Mouse (Mus musculus): ENCODE data around the gene Rhebl1. TPM values are rescaled to one million over a fixed set of nuclear protein-coding genes. Genes with fewer than 3 reads are reported as not detected.

The Rhebl1 gene
- polyA plus RNA-seq, 1 experiment = 18.7 TPM

DNA sequence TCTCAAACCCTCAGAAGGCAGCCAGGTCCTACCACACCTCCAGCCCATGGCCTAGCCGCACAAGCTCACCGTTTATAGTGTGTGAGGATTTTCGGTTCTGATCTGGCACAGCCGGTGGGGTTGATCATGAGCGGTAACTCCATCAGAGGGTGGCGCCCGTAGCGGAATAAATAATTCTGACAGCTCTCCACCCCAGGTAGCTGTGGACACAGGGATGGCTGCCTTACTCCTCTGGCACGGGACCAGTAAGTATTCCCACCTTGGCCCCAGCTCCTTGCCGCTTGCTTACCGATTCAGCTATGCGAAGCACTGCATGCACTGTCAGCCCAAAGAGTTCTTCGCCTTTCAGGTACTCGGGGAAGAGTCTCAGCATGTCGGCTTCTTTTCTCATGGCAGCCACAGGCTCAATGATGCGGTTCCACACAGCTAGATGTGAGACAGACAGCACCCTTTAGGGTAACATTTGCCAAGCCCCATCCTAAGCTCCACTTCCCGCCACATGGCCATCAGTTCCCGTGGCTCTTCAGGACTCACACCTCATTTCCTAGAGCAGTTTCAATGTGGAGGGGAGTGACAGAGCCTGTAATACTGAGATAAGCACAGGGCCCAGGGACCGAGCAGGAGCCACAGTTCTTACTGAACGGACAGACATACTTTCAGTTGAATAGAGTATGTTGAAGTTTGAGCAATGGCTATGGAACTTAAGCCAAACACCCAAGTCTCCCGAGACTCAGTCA lies 57.2 kb downstream of the Rhebl1 start:
- 74% methylated on average over 21 of the region's 21 CpGs for WGBS
- DNase-seq = no peak
- TF ChIP-seq CTCF (IDR thresholded peaks at IDR 0.05; ENCODE audit: borderline replicate concordance, insufficient read depth, low read depth, low read length) (no peak), POLR2A (IDR thresholded peaks at IDR 0.05; ENCODE audit: borderline replicate concordance, insufficient read depth, low read length) (no peak)
- no peak overlapping the region for H3K27ac ChIP-seq (ENCODE audit: insufficient read depth, low read length)
- no peaks in the 10 kb centered on the region for H3K27me3 ChIP-seq (ENCODE audit: control insufficient read depth, insufficient read depth, low read length)
- no peaks in the 10 kb centered on the region for H3K4me1 ChIP-seq (ENCODE audit: control insufficient read depth, insufficient read depth, low read length)
- no peak overlapping the region for H3K4me3 ChIP-seq (replicated peaks; ENCODE audit: insufficient read depth, low read depth, low read length)

DNA sequence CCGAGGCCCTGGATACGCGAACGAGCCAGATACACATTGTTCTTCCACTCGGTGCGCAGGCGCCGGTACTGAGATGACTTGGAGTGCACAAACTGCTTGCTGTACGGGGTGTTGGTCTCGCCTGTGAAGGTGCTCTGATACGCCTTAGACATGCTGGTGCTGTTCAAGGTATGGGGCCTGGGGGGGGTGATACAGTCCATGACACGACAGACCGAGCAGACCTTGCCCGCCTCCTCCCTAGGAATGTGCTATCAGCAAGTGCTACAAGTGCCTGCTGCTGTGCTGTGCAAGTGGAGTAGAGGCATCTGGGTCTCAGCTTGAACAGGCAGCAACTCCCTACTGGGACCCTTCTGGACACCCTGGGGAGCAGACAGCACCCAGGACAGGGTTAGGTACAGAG lies 59.0 kb downstream of the Rhebl1 start:
- H3K27me3 ChIP-seq (ENCODE audit: control insufficient read depth, insufficient read depth, low read length) = no peaks in the 10 kb centered on the region
- no peaks in the 10 kb centered on the region for H3K4me1 ChIP-seq (ENCODE audit: control insufficient read depth, insufficient read depth, low read length)
- no peak overlapping the region for H3K27ac ChIP-seq (ENCODE audit: insufficient read depth, low read length)
- no peak for DNase-seq
- H3K4me3 ChIP-seq (replicated peaks; ENCODE audit: insufficient read depth, low read depth, low read length) = no peak overlapping the region
- WGBS = 91% methylated on average over 14 of the region's 14 CpGs
- no peak for TF ChIP-seq CTCF (IDR thresholded peaks at IDR 0.05; ENCODE audit: borderline replicate concordance, insufficient read depth, low read depth, low read length)
- no peak for TF ChIP-seq POLR2A (IDR thresholded peaks at IDR 0.05; ENCODE audit: borderline replicate concordance, insufficient read depth, low read length)

DNA sequence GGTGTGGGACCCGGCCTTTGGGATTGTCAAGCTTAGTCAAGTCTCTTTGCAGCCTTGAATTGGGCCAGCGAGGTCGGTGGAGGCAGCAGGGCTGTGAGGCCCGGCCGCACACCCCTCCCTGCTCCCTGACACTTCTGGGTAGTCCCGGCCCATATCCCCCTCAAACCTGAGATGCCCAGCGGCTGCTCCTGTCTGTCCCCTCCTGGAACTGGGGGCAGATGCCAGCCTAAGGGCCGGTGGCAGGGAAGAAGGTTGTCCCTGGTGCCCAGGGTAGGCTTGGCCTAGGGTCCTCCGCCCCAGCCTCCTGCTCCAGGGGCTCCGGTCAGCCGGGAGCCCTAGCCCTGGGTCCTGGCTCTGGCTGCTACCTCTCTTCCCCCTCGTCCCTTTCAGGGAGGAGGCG lies 60.3 kb downstream of the Rhebl1 start:
- H3K27me3 ChIP-seq (ENCODE audit: control insufficient read depth, insufficient read depth, low read length) = no peaks in the 10 kb centered on the region
- H3K4me1 ChIP-seq (ENCODE audit: control insufficient read depth, insufficient read depth, low read length) = no peaks in the 10 kb centered on the region
- H3K27ac ChIP-seq (ENCODE audit: insufficient read depth, low read length) = no peak overlapping the region
- no peak for DNase-seq
- TF ChIP-seq POLR2A (IDR thresholded peaks at IDR 0.05; ENCODE audit: borderline replicate concordance, insufficient read depth, low read length) = no peak
- no peak for TF ChIP-seq CTCF (IDR thresholded peaks at IDR 0.05; ENCODE audit: borderline replicate concordance, insufficient read depth, low read depth, low read length)
- H3K4me3 ChIP-seq (replicated peaks; ENCODE audit: insufficient read depth, low read depth, low read length) = no peak overlapping the region
- WGBS = 88% methylated on average over 13 of the region's 13 CpGs

DNA sequence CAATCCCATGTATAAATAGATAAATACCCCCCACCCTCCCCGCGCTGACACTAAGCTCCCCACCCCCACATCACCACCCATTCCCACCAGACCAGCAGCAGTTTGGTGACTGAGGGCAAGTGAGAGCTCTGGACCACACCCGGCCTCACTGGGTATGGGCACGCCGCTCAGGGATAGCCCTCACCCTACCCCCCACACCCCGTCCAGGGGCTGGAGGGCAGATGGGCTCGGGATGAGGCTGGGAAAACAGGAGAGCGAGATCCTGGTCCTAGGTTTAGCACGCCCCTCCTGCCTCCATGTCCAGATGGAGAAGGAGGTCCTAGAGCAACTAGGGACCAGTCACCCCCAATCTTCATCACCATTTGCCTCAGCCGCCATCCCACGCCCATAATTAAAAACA lies 61.1 kb downstream of the Rhebl1 start:
- TF ChIP-seq CTCF (IDR thresholded peaks at IDR 0.05; ENCODE audit: borderline replicate concordance, insufficient read depth, low read depth, low read length) = no peak
- no peak for TF ChIP-seq POLR2A (IDR thresholded peaks at IDR 0.05; ENCODE audit: borderline replicate concordance, insufficient read depth, low read length)
- Histone ChIP-seq H3K27me3 (ENCODE audit: control insufficient read depth, insufficient read depth, low read length) (no peaks in the 10 kb centered on the region), H3K4me1 (ENCODE audit: control insufficient read depth, insufficient read depth, low read length) (no peaks in the 10 kb centered on the region), H3K27ac (ENCODE audit: insufficient read depth, low read length) (no peak overlapping the region), H3K4me3 (replicated peaks; ENCODE audit: insufficient read depth, low read depth, low read length) (no peak overlapping the region)
- no peak for DNase-seq
- WGBS = 81% methylated on average over 11 of the region's 11 CpGs

DNA sequence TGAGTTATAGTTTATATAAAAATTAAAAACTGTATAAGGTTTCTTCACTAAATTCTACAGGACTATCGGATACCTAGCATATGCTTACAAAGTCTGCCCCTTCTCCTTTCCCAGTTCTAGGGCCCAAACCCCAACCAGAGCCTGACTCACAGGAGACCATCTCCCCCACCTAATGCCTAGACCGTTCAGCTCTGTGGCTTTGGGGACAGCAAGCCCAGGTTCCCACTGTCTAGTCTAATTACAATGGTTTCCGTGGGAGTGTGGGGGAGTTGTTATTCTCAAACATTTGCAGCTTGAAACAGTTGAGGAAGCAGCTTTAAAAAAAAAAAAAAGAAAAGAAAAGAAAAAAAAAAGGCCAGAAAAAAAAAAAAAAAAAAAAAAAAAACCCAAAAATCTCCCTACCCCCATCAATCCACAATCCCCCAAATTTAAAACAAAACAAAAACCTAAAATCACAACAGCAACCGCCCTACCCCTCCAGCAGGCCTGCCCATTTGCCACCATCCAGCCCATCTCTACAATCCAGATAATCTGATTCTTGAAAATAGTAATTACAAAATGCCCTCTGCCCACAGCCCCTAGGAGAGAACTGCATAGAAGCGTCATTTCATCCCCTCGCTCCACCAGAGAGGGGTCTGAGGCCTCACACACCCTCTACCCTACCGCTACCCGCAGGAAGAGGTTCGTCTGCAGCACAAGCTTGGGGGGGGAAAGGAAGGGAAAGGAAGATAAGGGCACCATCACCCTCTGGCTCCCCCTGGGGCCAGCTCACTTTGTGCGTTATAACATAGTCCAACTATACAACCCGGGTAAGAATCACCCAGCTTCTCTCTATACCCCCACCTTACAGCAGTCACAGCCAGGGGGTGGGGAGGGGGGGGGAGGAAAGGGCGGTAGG lies 61.9 kb downstream of the Rhebl1 start:
- H3K27ac ChIP-seq (ENCODE audit: insufficient read depth, low read length) = no peak overlapping the region
- H3K4me1 ChIP-seq (ENCODE audit: control insufficient read depth, insufficient read depth, low read length) = no peaks in the 10 kb centered on the region
- WGBS = 59% methylated on average over 12 of the region's 12 CpGs
- no peak overlapping the region for H3K4me3 ChIP-seq (replicated peaks; ENCODE audit: insufficient read depth, low read depth, low read length)
- no peak for DNase-seq
- TF ChIP-seq POLR2A (IDR thresholded peaks at IDR 0.05; ENCODE audit: borderline replicate concordance, insufficient read depth, low read length) = no peak
- no peak for TF ChIP-seq CTCF (IDR thresholded peaks at IDR 0.05; ENCODE audit: borderline replicate concordance, insufficient read depth, low read depth, low read length)
- no peaks in the 10 kb centered on the region for H3K27me3 ChIP-seq (ENCODE audit: control insufficient read depth, insufficient read depth, low read length)

DNA sequence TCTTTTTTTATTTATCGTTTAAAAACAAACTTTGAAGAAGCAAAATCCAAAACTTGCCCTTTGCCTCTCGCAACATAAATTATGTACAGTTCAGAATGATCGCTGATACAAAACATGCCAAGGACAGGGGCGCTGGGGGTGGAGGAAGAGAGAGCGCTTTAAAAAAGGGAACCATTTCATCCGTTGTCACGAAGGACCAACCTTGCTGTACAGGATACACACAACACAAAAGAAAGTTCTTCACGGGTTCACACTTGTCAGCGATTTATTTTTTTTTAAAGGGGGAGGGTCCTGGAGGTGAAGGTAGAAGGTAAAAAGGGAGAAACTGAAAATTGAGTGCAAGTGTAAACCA lies 62.7 kb downstream of the Rhebl1 start:
- WGBS = 6% methylated on average over 9 of the region's 9 CpGs
- Histone ChIP-seq H3K27me3 (ENCODE audit: control insufficient read depth, insufficient read depth, low read length) (no peaks in the 10 kb centered on the region), H3K4me1 (ENCODE audit: control insufficient read depth, insufficient read depth, low read length) (no peaks in the 10 kb centered on the region), H3K4me3 (replicated peaks; ENCODE audit: insufficient read depth, low read depth, low read length) (peak overlapping the region; percentile 100), H3K27ac (ENCODE audit: insufficient read depth, low read length) (no peak overlapping the region)
- TF ChIP-seq CTCF (IDR thresholded peaks at IDR 0.05; ENCODE audit: borderline replicate concordance, insufficient read depth, low read depth, low read length) (no peak), POLR2A (IDR thresholded peaks at IDR 0.05; ENCODE audit: borderline replicate concordance, insufficient read depth, low read length) (no peak)
- DNase-seq = no peak

DNA sequence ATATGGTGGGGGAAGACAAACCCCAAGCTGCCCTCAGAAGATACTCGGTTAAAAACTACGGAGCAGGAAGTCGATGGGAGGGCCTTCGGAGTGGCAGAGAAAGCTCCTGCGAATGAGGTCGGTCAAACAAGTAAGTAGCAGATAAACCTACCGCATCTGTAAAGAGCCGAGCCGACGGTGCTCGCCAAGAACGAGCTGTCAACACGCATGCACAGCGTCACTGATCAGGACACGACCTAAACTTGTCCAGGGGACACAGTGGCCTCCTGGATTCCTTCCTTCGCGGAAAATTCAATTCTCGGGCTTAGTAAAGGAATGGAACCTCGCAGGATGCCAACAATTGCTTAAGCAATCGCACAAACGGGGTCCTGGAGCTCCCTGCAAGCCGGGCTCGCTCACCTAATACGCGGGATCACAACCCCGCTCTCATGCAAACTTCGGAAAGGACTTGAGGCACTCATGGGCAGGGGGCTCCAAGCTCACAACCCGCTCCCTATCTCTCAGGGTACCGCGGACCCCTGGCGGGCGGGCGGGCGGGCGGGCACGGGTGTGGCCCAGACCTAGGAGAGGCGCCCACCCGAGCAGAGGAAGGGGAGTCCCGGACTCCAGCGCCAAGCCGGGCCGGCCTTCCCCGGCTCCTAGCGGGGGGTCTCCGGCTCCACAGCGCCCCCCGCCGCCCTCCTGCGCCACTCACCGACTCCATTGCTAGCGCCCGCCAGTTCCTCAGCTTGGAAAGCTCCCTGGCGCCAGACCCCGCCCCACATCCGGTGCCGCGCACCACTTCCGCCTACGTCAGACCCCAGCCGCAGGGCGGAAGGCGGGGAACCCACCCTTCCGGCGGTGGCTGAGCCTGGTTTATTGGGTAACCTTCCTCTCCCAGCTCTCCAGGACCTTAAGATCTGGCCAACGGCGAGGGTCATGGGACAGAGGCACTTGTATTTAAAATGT lies 63.3 kb downstream of the Rhebl1 start, which contains the start of gene Prkag1:
Prkag1 (minus strand) TSS at position 786 of the 948 bp plus-strand sequence.
- peak within 1 kb of the TSS; percentile 61 for H3K27ac ChIP-seq (ENCODE audit: insufficient read depth, low read length)
- TF ChIP-seq POLR2A (IDR thresholded peaks at IDR 0.05; ENCODE audit: borderline replicate concordance, insufficient read depth, low read length) = peak; percentile 93; the same call in 1 of the 2 replicates
- TF ChIP-seq CTCF (IDR thresholded peaks at IDR 0.05; ENCODE audit: borderline replicate concordance, insufficient read depth, low read depth, low read length) = peak; percentile 28; the same call in 1 of the 2 replicates
- under 1% methylated on average over 66 of the region's 66 CpGs for WGBS
- peak; percentile 95 for DNase-seq
- no peaks in the 10 kb centered on the region for H3K27me3 ChIP-seq (ENCODE audit: control insufficient read depth, insufficient read depth, low read length)
- no peaks in the 10 kb centered on the region for H3K4me1 ChIP-seq (ENCODE audit: control insufficient read depth, insufficient read depth, low read length)
- H3K4me3 ChIP-seq (replicated peaks; ENCODE audit: insufficient read depth, low read depth, low read length) = peak within 1 kb of the TSS; percentile 100

Other genes with a start within 250 kb of the Rhebl1 start
- 69.4 and 71.7 TPM in 2 replicates for gene Ddx23, start 231.6 kb downstream of the Rhebl1 start, polyA plus RNA-seq (2012; rRNA removed)
- 42.4 and 47.4 TPM in 2 replicates for gene Rnd1, start 217.1 kb downstream of the Rhebl1 start, polyA plus RNA-seq (2012; rRNA removed)
- gene Ccdc65, start 186.3 kb downstream of the Rhebl1 start, polyA plus RNA-seq (2012; rRNA removed) = 4.8 TPM in 2 replicates
- 4.1 and 4.7 TPM in 2 replicates for gene Fkbp11, start 166.3 kb downstream of the Rhebl1 start, polyA plus RNA-seq (2012; rRNA removed)
- 202 and 210 TPM in 2 replicates for gene Arf3, start 131.3 kb downstream of the Rhebl1 start, polyA plus RNA-seq (2012; rRNA removed)
- gene Wnt10b, start 116.4 kb downstream of the Rhebl1 start, polyA plus RNA-seq (2012; rRNA removed) = 0.15 and 0.22 TPM in 2 replicates
- not detected in 2 replicates for gene Wnt1, start 104.7 kb downstream of the Rhebl1 start, polyA plus RNA-seq (2012; rRNA removed)
- gene Ddn, start 85.0 kb downstream of the Rhebl1 start, polyA plus RNA-seq (2012; rRNA removed) = 1.0 and 1.3 TPM in 2 replicates
- gene Prkag1, start 63.0 kb downstream of the Rhebl1 start, polyA plus RNA-seq (2012; rRNA removed) = 90.3 and 93.6 TPM in 2 replicates
- gene Kmt2d, start 23.3 kb downstream of the Rhebl1 start, polyA plus RNA-seq (2012; rRNA removed) = 49.9 and 52.6 TPM in 2 replicates
- 0.07 and 0.10 TPM in 2 replicates for gene Dhh, start 4.0 kb upstream of the Rhebl1 start, polyA plus RNA-seq (2012; rRNA removed)
- 37.5 and 39.7 TPM in 2 replicates for gene Lmbr1l, start 23.7 kb upstream of the Rhebl1 start, polyA plus RNA-seq (2012; rRNA removed)
- 1,352 and 1,359 TPM in 2 replicates for gene Tuba1b, start 40.0 kb upstream of the Rhebl1 start, polyA plus RNA-seq (2012; rRNA removed)
- 0.75 and 2.6 TPM in 2 replicates for gene Gm49450, start 59.0 kb upstream of the Rhebl1 start, polyA plus RNA-seq (2012; rRNA removed)
- 1,294 and 1,344 TPM in 2 replicates for gene Tuba1a, start 59.2 kb upstream of the Rhebl1 start, polyA plus RNA-seq (2012; rRNA removed)
- gene Tuba1c, start 135.4 kb upstream of the Rhebl1 start, polyA plus RNA-seq (2012; rRNA removed) = 6.4 and 9.0 TPM in 2 replicates
- gene Prph, start 160.6 kb upstream of the Rhebl1 start, polyA plus RNA-seq (2012; rRNA removed) = 25.7 and 37.7 TPM in 2 replicates
- 0.07 and 0.22 TPM in 2 replicates for gene Troap, start 180.0 kb upstream of the Rhebl1 start, polyA plus RNA-seq (2012; rRNA removed)
- 1.3 and 1.6 TPM in 2 replicates for gene C1ql4, start 193.3 kb upstream of the Rhebl1 start, polyA plus RNA-seq (2012; rRNA removed)
- gene Dnajc22, start 198.6 kb upstream of the Rhebl1 start, polyA plus RNA-seq (2012; rRNA removed) = 0.13 TPM in 1 of 2 replicates, not detected in the other
- 26.7 and 26.9 TPM in 2 replicates for gene Spats2, start 231.4 kb upstream of the Rhebl1 start, polyA plus RNA-seq (2012; rRNA removed)

Data from cerebellum, adult 2 months (tissue).